Mouse (Mus musculus): ENCODE measurements at regions not wholly inside any gene's neighbourhood (a gene's known extent, or its start where the extent isn't known, plus 50 kb on each side); places are given as distances from the start of the nearest gene placed in this dataset.
A peak's percentile ranks its signal among the peaks of the same experiment; 100 is the strongest.

GRCm38 (mm10) chr10:96374293-96375069, 238.1 kb downstream of the Gm5426 start:
- Histone ChIP-seq H3K27me3 (no peaks in the 10 kb centered on the region), H3K4me1 (0 out of 2 replicates have a peak, but pooled peaks cover 10% of the 10 kb centered on the region), H3K9ac (no peak overlapping the region), H3K4me3 (no peak overlapping the region), H3K36me3 (no peaks in the 10 kb centered on the region), H3K9me3 (no peaks in the 10 kb centered on the region), H3K27ac (no peak overlapping the region), H3K4me2 (replicated peaks) (no peak overlapping the region)
- WGBS, result 82% methylated on average over 12 of the region's 12 CpGs
- no peak for ATAC-seq (ENCODE audit: insufficient number of reproducible peaks, insufficient read depth, low FRiP score, low TSS enrichment)

- H3K27ac ChIP-seq, result no peak overlapping the region
- no peak for ATAC-seq (ENCODE audit: insufficient number of reproducible peaks, insufficient read depth, low FRiP score, low TSS enrichment)
- no peaks in the 10 kb centered on the region for H3K27me3 ChIP-seq
- H3K4me2 ChIP-seq (replicated peaks), result no peak overlapping the region
- 88% methylated on average over 3 of the region's 3 CpGs for WGBS
- no peak overlapping the region for H3K9ac ChIP-seq
- H3K4me3 ChIP-seq, result no peak overlapping the region
- H3K9me3 ChIP-seq, result no peaks in the 10 kb centered on the region
- H3K4me1 ChIP-seq, result 0 out of 2 replicates have a peak, but pooled peaks cover 10% of the 10 kb centered on the region
- H3K36me3 ChIP-seq, result no peaks in the 10 kb centered on the region
Measured at GRCm38 (mm10) chr10:96375070-96375447, 238.7 kb downstream of the Gm5426 start.

- no peaks in the 10 kb centered on the region for H3K36me3 ChIP-seq
- H3K4me2 ChIP-seq (replicated peaks), result no peak overlapping the region
- H3K4me1 ChIP-seq, result 0 out of 2 replicates have a peak, but pooled peaks cover 4% of the 10 kb centered on the region
- no peak overlapping the region for H3K4me3 ChIP-seq
- H3K9me3 ChIP-seq, result no peaks in the 10 kb centered on the region
- H3K27me3 ChIP-seq, result no peaks in the 10 kb centered on the region
- no peak overlapping the region for H3K27ac ChIP-seq
- H3K9ac ChIP-seq, result no peak overlapping the region
- ATAC-seq (ENCODE audit: insufficient number of reproducible peaks, insufficient read depth, low FRiP score, low TSS enrichment), result no peak
- 81% methylated on average over 4 of the region's 4 CpGs for WGBS
Measured at GRCm38 (mm10) chr10:96377549-96377948, 239.3 kb upstream of the Btg1 start.

GRCm38 (mm10) chr10:96379016-96379771, 237.6 kb upstream of the Btg1 start:
- Histone ChIP-seq H3K27ac (no peak overlapping the region), H3K4me2 (replicated peaks) (no peak overlapping the region), H3K4me1 (no peaks in the 10 kb centered on the region), H3K27me3 (no peaks in the 10 kb centered on the region), H3K36me3 (no peaks in the 10 kb centered on the region), H3K9ac (no peak overlapping the region), H3K9me3 (no peaks in the 10 kb centered on the region), H3K4me3 (no peak overlapping the region)
- 78% methylated on average over 9 of the region's 9 CpGs for WGBS
- ATAC-seq (ENCODE audit: insufficient number of reproducible peaks, insufficient read depth, low FRiP score, low TSS enrichment), result no peak

- WGBS, result 93% methylated on average over 6 of the region's 6 CpGs
- no peaks in the 10 kb centered on the region for H3K36me3 ChIP-seq
- H3K9me3 ChIP-seq, result no peaks in the 10 kb centered on the region
- no peak overlapping the region for H3K4me2 ChIP-seq (replicated peaks)
- no peak overlapping the region for H3K9ac ChIP-seq
- no peaks in the 10 kb centered on the region for H3K27me3 ChIP-seq
- no peak overlapping the region for H3K4me3 ChIP-seq
- H3K4me1 ChIP-seq, result no peaks in the 10 kb centered on the region
- no peak overlapping the region for H3K27ac ChIP-seq
- no peak for ATAC-seq (ENCODE audit: insufficient number of reproducible peaks, insufficient read depth, low FRiP score, low TSS enrichment)
Measured at GRCm38 (mm10) chr10:96381664-96382063, 235.1 kb upstream of the Btg1 start.

- Histone ChIP-seq H3K36me3 (no peaks in the 10 kb centered on the region), H3K4me3 (no peak overlapping the region), H3K4me1 (no peaks in the 10 kb centered on the region), H3K27me3 (no peaks in the 10 kb centered on the region), H3K4me2 (replicated peaks) (no peak overlapping the region), H3K9me3 (no peaks in the 10 kb centered on the region), H3K9ac (no peak overlapping the region), H3K27ac (no peak overlapping the region)
- WGBS, result 53% methylated on average over 3 of the region's 3 CpGs
- no peak for ATAC-seq (ENCODE audit: insufficient number of reproducible peaks, insufficient read depth, low FRiP score, low TSS enrichment)
Measured at GRCm38 (mm10) chr10:96391748-96392147, 225.1 kb upstream of the Btg1 start.

GRCm38 (mm10) chr10:96392836-96393235, 224.0 kb upstream of the Btg1 start:
- WGBS, result 77% methylated on average over 1 of the region's 1 CpGs

GRCm38 (mm10) chr10:96394210-96394609, 222.6 kb upstream of the Btg1 start:
- no peak for ATAC-seq (ENCODE audit: insufficient number of reproducible peaks, insufficient read depth, low FRiP score, low TSS enrichment)

More at GRCm38 (mm10) chr10:96392836-96393235, 224.0 kb upstream of the Btg1 start:
- Histone ChIP-seq H3K36me3 (no peaks in the 10 kb centered on the region), H3K9ac (no peak overlapping the region), H3K9me3 (no peaks in the 10 kb centered on the region), H3K27me3 (no peaks in the 10 kb centered on the region), H3K4me1 (no peaks in the 10 kb centered on the region), H3K4me2 (replicated peaks) (no peak overlapping the region), H3K27ac (no peak overlapping the region), H3K4me3 (no peak overlapping the region)
- ATAC-seq (ENCODE audit: insufficient number of reproducible peaks, insufficient read depth, low FRiP score, low TSS enrichment), result no peak

GRCm38 (mm10) chr10:96395017-96395416, 221.8 kb upstream of the Btg1 start:
- H3K9me3 ChIP-seq, result no peaks in the 10 kb centered on the region
- H3K36me3 ChIP-seq, result no peaks in the 10 kb centered on the region
- no peak overlapping the region for H3K9ac ChIP-seq
- 64% methylated on average over 3 of the region's 3 CpGs for WGBS
- H3K27me3 ChIP-seq, result no peaks in the 10 kb centered on the region
- H3K4me2 ChIP-seq (replicated peaks), result no peak overlapping the region
- ATAC-seq (ENCODE audit: insufficient number of reproducible peaks, insufficient read depth, low FRiP score, low TSS enrichment), result no peak
- H3K4me1 ChIP-seq, result peaks cover 17% of the 10 kb centered on the region
- no peak overlapping the region for H3K27ac ChIP-seq
- H3K4me3 ChIP-seq, result no peak overlapping the region

More at GRCm38 (mm10) chr10:96394210-96394609, 222.6 kb upstream of the Btg1 start:
- no peak overlapping the region for H3K27ac ChIP-seq
- 84% methylated on average over 3 of the region's 3 CpGs for WGBS
- peaks cover 10% of the 10 kb centered on the region; the same call in 1 of the 2 replicates for H3K4me1 ChIP-seq
- H3K9me3 ChIP-seq, result no peaks in the 10 kb centered on the region
- no peak overlapping the region for H3K4me3 ChIP-seq
- no peaks in the 10 kb centered on the region for H3K36me3 ChIP-seq
- H3K4me2 ChIP-seq (replicated peaks), result no peak overlapping the region
- H3K9ac ChIP-seq, result no peak overlapping the region
- H3K27me3 ChIP-seq, result no peaks in the 10 kb centered on the region

GRCm38 (mm10) chr10:96397931-96398561, 218.8 kb upstream of the Btg1 start:
- H3K9me3 ChIP-seq, result no peaks in the 10 kb centered on the region
- no peak for ATAC-seq (ENCODE audit: insufficient number of reproducible peaks, insufficient read depth, low FRiP score, low TSS enrichment)
- H3K4me3 ChIP-seq, result no peak overlapping the region
- H3K4me2 ChIP-seq (replicated peaks), result no peak overlapping the region
- H3K27ac ChIP-seq, result peak overlapping the region; percentile 67; the same call in 1 of the 2 replicates
- H3K9ac ChIP-seq, result no peak overlapping the region
- no peaks in the 10 kb centered on the region for H3K27me3 ChIP-seq
- 28% methylated on average over 13 of the region's 13 CpGs for WGBS
- H3K4me1 ChIP-seq, result peaks cover 18% of the 10 kb centered on the region
- H3K36me3 ChIP-seq, result no peaks in the 10 kb centered on the region

GRCm38 (mm10) chr10:96398562-96399288, 218.1 kb upstream of the Btg1 start:
- Histone ChIP-seq H3K27me3 (no peaks in the 10 kb centered on the region), H3K4me1 (peaks cover 18% of the 10 kb centered on the region), H3K27ac (peak overlapping the region; percentile 67), H3K4me3 (no peak overlapping the region), H3K9me3 (no peaks in the 10 kb centered on the region), H3K4me2 (replicated peaks) (no peak overlapping the region), H3K36me3 (no peaks in the 10 kb centered on the region), H3K9ac (no peak overlapping the region)
- ATAC-seq (ENCODE audit: insufficient number of reproducible peaks, insufficient read depth, low FRiP score, low TSS enrichment), result 0 out of 2 replicates have a peak, but pooled peaks have one; percentile 1
- 73% methylated on average over 9 of the region's 9 CpGs for WGBS
